Mouse (Mus musculus) adrenal gland, adult 10 weeks (tissue): ENCODE measurements around the gene Olfr642. TPM values are rescaled to one million over a fixed set of nuclear protein-coding genes. Genes with fewer than 3 reads are reported as not detected.

Experiments used
- polyA plus RNA-seq: library from polyadenylated mRNA; stranded (reverse); fragments of 350-450 nt; fragmentation: Illumina TruSeq; extraction: RNeasy Lipid Tissue Mini Kit (QIAGEN cat#74804); gene quantifications from one replicate; pipeline ENCODE4 v1.2.3, GENCODE M21; 2014; ENCODE audit warnings: low read depth, low replicate concordance

Gene Olfr642
- polyA plus RNA-seq = not detected

GRCm38 (mm10) chr7:104052566-104052965 lies at the start of gene Olfr642:
TSS of gene Olfr642 (minus strand) at chr7:104052666.

GRCm38 (mm10) chr7:104085365-104085764 lies 32.9 kb upstream of the Olfr642 start, which contains the start of gene Olfr645:
TSS of gene Olfr645 (minus strand) at chr7:104085465.

GRCm38 (mm10) chr7:104071769-104072168 lies 19.3 kb upstream of the Olfr642 start, which contains the start of gene Olfr644:
TSS of gene Olfr644 (minus strand) at chr7:104071869.

GRCm38 (mm10) chr7:104061345-104061744 lies 8.9 kb upstream of the Olfr642 start, which contains the start of gene 4930516K23Rik:
TSS of gene 4930516K23Rik (minus strand) at chr7:104061445.

GRCm38 (mm10) chr7:104035145-104035544 lies 17.3 kb downstream of the Olfr642 start, which contains the start of gene Olfr641:
TSS of gene Olfr641 (plus strand) at chr7:104035445.

GRCm38 (mm10) chr7:104025473-104025872 lies 27.0 kb downstream of the Olfr642 start, which contains the start of gene Olfr640:
TSS of gene Olfr640 (minus strand) at chr7:104025573.

GRCm38 (mm10) chr7:104017203-104017602 lies 35.3 kb downstream of the Olfr642 start, which contains the start of gene Olfr639:
TSS of gene Olfr639 (minus strand) at chr7:104017303.

GRCm38 (mm10) chr7:103998446-103998845 lies 54.0 kb downstream of the Olfr642 start, which contains the start of gene Olfr638:
TSS of gene Olfr638 (plus strand) at chr7:103998746.

Other genes starting within 250 kb of the Olfr642 start
- gene Hbb-bt, start 238.7 kb downstream of the Olfr642 start, polyA plus RNA-seq = 7.8 TPM
- gene Hbb-bs, start 224.6 kb downstream of the Olfr642 start, polyA plus RNA-seq = 111 TPM
- gene Hbb-bh2, start 212.1 kb downstream of the Olfr642 start, polyA plus RNA-seq = not detected
- gene Hbb-bh1, start 209.5 kb downstream of the Olfr642 start, polyA plus RNA-seq = not detected
- not detected for gene Hbb-y, start 199.4 kb downstream of the Olfr642 start, polyA plus RNA-seq
- gene Olfr66, start 166.4 kb downstream of the Olfr642 start, polyA plus RNA-seq = not detected
- not detected for gene Olfr64, start 158.2 kb downstream of the Olfr642 start, polyA plus RNA-seq
- gene Olfr65, start 149.2 kb downstream of the Olfr642 start, polyA plus RNA-seq = not detected
- not detected for gene Olfr631, start 123.8 kb downstream of the Olfr642 start, polyA plus RNA-seq
- not detected for gene Olfr632, start 118.3 kb downstream of the Olfr642 start, polyA plus RNA-seq
- gene Olfr633, start 108.2 kb downstream of the Olfr642 start, polyA plus RNA-seq = not detected
- gene Olfr635, start 81.5 kb downstream of the Olfr642 start, polyA plus RNA-seq = not detected
- not detected for gene Olfr638, start 53.9 kb downstream of the Olfr642 start, polyA plus RNA-seq
- gene Olfr639, start 35.4 kb downstream of the Olfr642 start, polyA plus RNA-seq = not detected
- gene Olfr640, start 27.1 kb downstream of the Olfr642 start, polyA plus RNA-seq = not detected
- not detected for gene Olfr641, start 17.2 kb downstream of the Olfr642 start, polyA plus RNA-seq
- gene 4930516K23Rik, start 8.8 kb upstream of the Olfr642 start, polyA plus RNA-seq = not detected
- gene Olfr644, start 19.2 kb upstream of the Olfr642 start, polyA plus RNA-seq = not detected
- not detected for gene Olfr645, start 32.8 kb upstream of the Olfr642 start, polyA plus RNA-seq
- gene Olfr646, start 52.2 kb upstream of the Olfr642 start, polyA plus RNA-seq = not detected
- not detected for gene Ubqln5, start 77.2 kb upstream of the Olfr642 start, polyA plus RNA-seq
- gene Olfr643, start 84.7 kb upstream of the Olfr642 start, polyA plus RNA-seq = not detected
- not detected for gene Ubqln3, start 90.6 kb upstream of the Olfr642 start, polyA plus RNA-seq
- gene Ubqlnl, start 97.9 kb upstream of the Olfr642 start, polyA plus RNA-seq = not detected
- not detected for gene Olfm5, start 112.2 kb upstream of the Olfr642 start, polyA plus RNA-seq
- gene Olfr648, start 130.7 kb upstream of the Olfr642 start, polyA plus RNA-seq = not detected
- not detected for gene Olfr649, start 143.3 kb upstream of the Olfr642 start, polyA plus RNA-seq
- 1.0 TPM for gene Trim6, start 166.1 kb upstream of the Olfr642 start, polyA plus RNA-seq
- gene Trim34a, start 191.8 kb upstream of the Olfr642 start, polyA plus RNA-seq = 37.6 TPM
- gene Trim5, start 235.4 kb upstream of the Olfr642 start, polyA plus RNA-seq = 11.2 TPM